Mouse (Mus musculus): ENCODE results near the gene Mtg2. TPM values are rescaled to one million over a fixed set of nuclear protein-coding genes. Genes with fewer than 3 reads are reported as not detected.

Gene Mtg2
- polyA plus RNA-seq, 1 experiment: not detected

- TF ChIP-seq CTCF (IDR thresholded peaks at IDR 0.05; ENCODE audit: insufficient read depth, low read depth, low read length): no peak
- no peak for TF ChIP-seq POLR2A (IDR thresholded peaks at IDR 0.05; ENCODE audit: insufficient read depth, low read depth, low read length)
- peaks cover 23% of the 10 kb centered on the region for H3K4me1 ChIP-seq (ENCODE audit: control insufficient read depth, insufficient read depth, low read length)
- no peak overlapping the region for H3K27ac ChIP-seq (ENCODE audit: insufficient read depth, low read depth, low read length)
- 70% methylated on average over 18 of the region's 18 CpGs for WGBS
- no peak overlapping the region for H3K4me3 ChIP-seq (ENCODE audit: insufficient read depth, low read depth, low read length)
Measured at GRCm38 (mm10) chr2:180047980-180048635, 22.3 kb upstream of the Mtg2 start.

DNA sequence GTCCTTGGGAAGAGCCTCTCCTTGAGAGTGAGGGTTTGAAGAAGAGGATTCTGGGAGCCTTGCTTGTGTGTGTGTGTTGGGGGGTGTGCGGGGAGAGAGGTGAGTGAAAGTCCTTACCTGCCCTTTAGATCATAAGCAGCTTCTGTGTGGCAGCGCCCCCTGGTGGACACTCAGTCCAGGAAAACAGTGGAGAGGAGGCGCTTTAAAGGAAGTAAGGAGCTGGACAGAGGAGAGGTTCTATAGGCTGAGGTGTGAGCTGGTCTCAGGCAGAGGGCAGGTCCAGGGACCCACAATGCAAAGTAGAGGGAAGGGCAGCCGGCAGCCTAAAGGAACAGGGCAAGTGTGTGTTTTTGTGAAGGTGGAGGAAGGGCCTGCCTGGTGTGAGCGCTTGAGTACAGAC is 19.4 kb upstream of the Mtg2 start:
- TF ChIP-seq POLR2A (IDR thresholded peaks at IDR 0.05; ENCODE audit: insufficient read depth, low read depth, low read length) (no peak; the same call in 1 of the 2 replicates), CTCF (IDR thresholded peaks at IDR 0.05; ENCODE audit: insufficient read depth, low read depth, low read length) (peak; percentile 75)

GRCm38 (mm10) chr2:180051986-180052733 is 18.2 kb upstream of the Mtg2 start:
- Histone ChIP-seq H3K4me3 (ENCODE audit: insufficient read depth, low read depth, low read length) (no peak overlapping the region), H3K27ac (ENCODE audit: insufficient read depth, low read depth, low read length) (no peak overlapping the region), H3K4me1 (ENCODE audit: control insufficient read depth, insufficient read depth, low read length) (peaks cover 9% of the 10 kb centered on the region)
- TF ChIP-seq CTCF (IDR thresholded peaks at IDR 0.05; ENCODE audit: insufficient read depth, low read depth, low read length) (no peak), POLR2A (IDR thresholded peaks at IDR 0.05; ENCODE audit: insufficient read depth, low read depth, low read length) (no peak)
- 86% methylated on average over 14 of the region's 14 CpGs for WGBS

More for the DNA sequence above, 19.4 kb upstream of the Mtg2 start:
- peaks cover 9% of the 10 kb centered on the region for H3K4me1 ChIP-seq (ENCODE audit: control insufficient read depth, insufficient read depth, low read length)
- H3K27ac ChIP-seq (ENCODE audit: insufficient read depth, low read depth, low read length): no peak overlapping the region
- 27% methylated on average over 5 of the region's 5 CpGs for WGBS
- H3K4me3 ChIP-seq (ENCODE audit: insufficient read depth, low read depth, low read length): no peak overlapping the region

DNA sequence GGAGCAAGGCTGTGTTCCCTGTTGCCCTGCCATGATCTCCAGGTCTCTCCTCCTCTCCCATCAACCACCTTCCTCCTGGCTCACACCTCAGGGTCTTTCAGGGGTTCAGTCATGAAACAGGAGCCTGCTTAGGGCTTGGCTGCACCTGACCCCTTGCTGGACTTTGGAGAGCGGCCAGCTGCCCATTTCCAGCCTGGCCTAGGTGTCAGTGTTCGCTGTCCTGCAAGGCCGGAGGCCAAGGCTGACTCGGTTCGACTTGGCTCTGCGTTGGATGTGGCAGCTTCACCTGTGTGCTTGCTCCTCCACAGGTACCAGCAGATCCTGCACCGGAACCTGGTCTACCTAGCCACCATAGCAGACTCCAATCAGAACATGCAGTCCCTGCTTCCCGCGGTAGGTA is 17.4 kb upstream of the Mtg2 start:
- no peak for TF ChIP-seq CTCF (IDR thresholded peaks at IDR 0.05; ENCODE audit: insufficient read depth, low read depth, low read length)
- no peak for TF ChIP-seq POLR2A (IDR thresholded peaks at IDR 0.05; ENCODE audit: insufficient read depth, low read depth, low read length)
- Histone ChIP-seq H3K4me1 (ENCODE audit: control insufficient read depth, insufficient read depth, low read length) (peaks cover 9% of the 10 kb centered on the region), H3K4me3 (ENCODE audit: insufficient read depth, low read depth, low read length) (no peak overlapping the region), H3K27ac (ENCODE audit: insufficient read depth, low read depth, low read length) (no peak overlapping the region)
- WGBS: 96% methylated on average over 9 of the region's 9 CpGs

DNA sequence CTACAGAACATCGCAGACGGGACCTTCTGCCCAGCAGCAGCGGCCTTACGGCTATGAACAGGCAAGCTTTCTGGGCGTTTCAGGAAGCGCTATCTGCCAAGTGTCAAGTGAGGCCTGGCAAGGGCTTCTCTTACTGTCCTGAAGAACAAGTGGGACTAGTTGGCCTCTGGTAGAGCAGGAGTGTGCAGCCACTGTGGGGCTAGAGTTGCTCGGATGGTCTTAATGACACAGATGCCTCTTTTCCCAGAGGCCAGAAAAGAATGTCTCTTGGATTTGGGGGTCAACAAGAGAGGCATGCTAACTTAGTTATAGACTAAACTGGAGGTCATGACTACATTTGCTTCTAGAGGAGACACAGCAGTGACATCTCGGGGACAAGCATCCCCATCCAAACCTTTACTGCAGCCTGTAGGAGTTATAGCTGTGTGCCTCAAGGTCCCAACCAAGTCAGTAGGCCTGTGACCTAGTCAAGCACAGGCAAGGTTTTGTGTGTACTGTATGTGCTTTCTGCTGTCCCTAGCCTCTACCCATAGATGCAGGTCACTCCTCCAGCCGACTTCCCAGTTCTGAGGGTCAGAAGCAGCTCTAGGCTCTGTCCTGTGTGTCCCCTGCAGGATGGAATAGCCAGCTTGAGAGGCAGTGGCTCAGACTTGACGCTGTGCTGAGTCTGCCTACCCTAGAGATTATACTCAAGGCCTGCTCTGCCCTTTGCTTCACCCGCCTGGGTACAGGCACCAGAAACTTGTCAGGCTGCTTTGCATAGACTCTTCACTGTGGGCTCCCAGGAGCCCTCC is 6.9 kb upstream of the Mtg2 start:
- Histone ChIP-seq H3K4me3 (ENCODE audit: insufficient read depth, low read depth, low read length) (no peak overlapping the region), H3K27ac (ENCODE audit: insufficient read depth, low read depth, low read length) (no peak overlapping the region), H3K4me1 (ENCODE audit: control insufficient read depth, insufficient read depth, low read length) (no peaks in the 10 kb centered on the region)
- WGBS: 96% methylated on average over 11 of the region's 11 CpGs
- TF ChIP-seq POLR2A (IDR thresholded peaks at IDR 0.05; ENCODE audit: insufficient read depth, low read depth, low read length) (no peak), CTCF (IDR thresholded peaks at IDR 0.05; ENCODE audit: insufficient read depth, low read depth, low read length) (no peak)

DNA sequence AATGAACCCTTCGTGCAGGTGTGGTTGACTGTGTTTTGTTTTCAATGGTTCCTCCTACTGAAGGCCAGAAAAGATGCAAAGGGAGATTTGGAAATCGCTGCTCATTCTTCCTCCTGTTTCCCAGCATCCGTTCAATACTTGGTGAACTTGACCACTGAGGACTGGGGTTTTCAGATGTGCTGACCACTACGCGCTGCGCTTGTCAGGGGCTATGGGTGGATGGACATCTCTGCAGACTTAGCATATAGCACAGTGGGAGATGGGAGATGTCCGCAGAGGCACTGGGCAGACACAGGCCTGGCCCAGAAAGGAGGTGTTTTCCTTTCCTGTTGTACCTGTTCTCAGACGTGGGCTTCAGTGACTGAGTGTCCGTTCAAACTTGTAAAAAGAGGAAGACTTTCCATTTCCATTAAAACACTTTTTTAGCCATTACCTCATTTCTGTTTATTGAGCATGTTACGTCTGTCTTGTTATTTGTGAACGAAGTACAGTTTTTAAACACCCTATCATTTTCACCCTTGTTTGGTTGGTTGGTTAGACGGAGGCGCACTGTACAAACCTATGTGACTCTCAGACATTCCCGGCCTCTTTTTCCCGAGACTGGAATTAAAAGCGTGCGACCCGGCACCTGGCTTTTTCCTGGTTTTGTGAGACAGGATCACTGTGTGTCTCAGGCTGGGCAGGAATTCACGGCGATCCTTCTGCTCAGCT is 463 bp upstream of the Mtg2 start:
- peak overlapping the region; percentile 63; the same call in 1 of the 2 replicates for H3K27ac ChIP-seq (ENCODE audit: insufficient read depth, low read depth, low read length)
- TF ChIP-seq CTCF (IDR thresholded peaks at IDR 0.05; ENCODE audit: insufficient read depth, low read depth, low read length) (no peak), POLR2A (IDR thresholded peaks at IDR 0.05; ENCODE audit: insufficient read depth, low read depth, low read length) (no peak; the same call in 1 of the 2 replicates)
- H3K4me1 ChIP-seq (ENCODE audit: control insufficient read depth, insufficient read depth, low read length): peaks cover 8% of the 10 kb centered on the region
- H3K4me3 ChIP-seq (ENCODE audit: insufficient read depth, low read depth, low read length): peak overlapping the region; percentile 60
- 31% methylated on average over 20 of the region's 20 CpGs for WGBS

DNA sequence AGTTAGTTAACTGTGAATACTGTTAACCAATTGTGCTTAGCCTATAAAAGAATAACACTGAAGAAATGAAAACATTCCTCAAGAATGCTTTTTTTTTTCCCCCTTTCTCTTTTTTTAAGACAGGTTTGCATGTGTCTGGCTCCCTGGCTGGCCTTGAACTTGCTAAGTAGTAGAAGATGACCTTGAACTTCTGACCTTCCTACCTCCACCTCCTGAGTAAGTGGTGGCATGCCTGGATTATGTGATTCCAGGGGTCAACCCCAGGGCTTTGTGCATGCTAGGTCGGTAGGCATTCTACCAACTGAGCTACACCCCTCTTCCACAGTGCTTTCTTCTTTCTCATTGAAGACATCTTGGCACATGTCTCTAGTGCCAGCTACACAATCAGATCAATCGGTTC is 1.3 kb downstream of the Mtg2 start:
- Histone ChIP-seq H3K4me1 (ENCODE audit: control insufficient read depth, insufficient read depth, low read length) (peaks cover 8% of the 10 kb centered on the region), H3K4me3 (ENCODE audit: insufficient read depth, low read depth, low read length) (no peak overlapping the region), H3K27ac (ENCODE audit: insufficient read depth, low read depth, low read length) (no peak overlapping the region)
- no peak for TF ChIP-seq CTCF (IDR thresholded peaks at IDR 0.05; ENCODE audit: insufficient read depth, low read depth, low read length)
- no peak for TF ChIP-seq POLR2A (IDR thresholded peaks at IDR 0.05; ENCODE audit: insufficient read depth, low read depth, low read length)
- WGBS: 75% methylated on average over 2 of the region's 2 CpGs

GRCm38 (mm10) chr2:180072886-180073285 is 2.5 kb downstream of the Mtg2 start:
- peaks cover 8% of the 10 kb centered on the region for H3K4me1 ChIP-seq (ENCODE audit: control insufficient read depth, insufficient read depth, low read length)
- 91% methylated on average over 7 of the region's 7 CpGs for WGBS
- H3K4me3 ChIP-seq (ENCODE audit: insufficient read depth, low read depth, low read length): no peak overlapping the region
- TF ChIP-seq CTCF (IDR thresholded peaks at IDR 0.05; ENCODE audit: insufficient read depth, low read depth, low read length): no peak
- TF ChIP-seq POLR2A (IDR thresholded peaks at IDR 0.05; ENCODE audit: insufficient read depth, low read depth, low read length): no peak
- H3K27ac ChIP-seq (ENCODE audit: insufficient read depth, low read depth, low read length): no peak overlapping the region
